Mouse (Mus musculus): ENCODE measurements around the gene Rhobtb3.

- no peak for TF ChIP-seq CTCF (IDR thresholded peaks at IDR 0.05; ENCODE audit: borderline replicate concordance, insufficient read depth, low read depth, low read length)
- TF ChIP-seq POLR2A (IDR thresholded peaks at IDR 0.05; ENCODE audit: borderline replicate concordance, insufficient read depth, low read length): no peak
These were observed 119.0 kb downstream of the Rhobtb3 start for GRCm38 (mm10) chr13:75824611-75825319.

All from cerebellum, adult 2 months (tissue).